Mouse (Mus musculus) liver, adult 2 months (tissue): ENCODE measurements around the gene Dnah8.

ENCODE experiments used
- CTCF ChIP-seq: fragments of 200-500 bp; IDR thresholded peaks from 2 replicates; pipeline ENCODE4 v1.5.1; 2011; ENCODE audit warnings: low read depth, low read length, control low read depth
- POLR2A ChIP-seq: fragments of 200-500 bp; IDR thresholded peaks from 2 replicates; pipeline ENCODE4 v1.6.1; 2011; ENCODE audit warnings: low read length, control low read depth; ENCODE audit not compliant: insufficient read depth; ENCODE audit errors: extremely low read depth

GRCm38 (mm10) chr17:30912536-30912935 lies 288.4 kb downstream of the Dnah8 start:
- TF ChIP-seq CTCF (no peak), POLR2A (no peak)
